Mouse (Mus musculus): ENCODE data around the gene Uqcc2.
A peak's percentile ranks its signal among the peaks of the same experiment; 100 is the strongest.

The Uqcc2 gene

DNA sequence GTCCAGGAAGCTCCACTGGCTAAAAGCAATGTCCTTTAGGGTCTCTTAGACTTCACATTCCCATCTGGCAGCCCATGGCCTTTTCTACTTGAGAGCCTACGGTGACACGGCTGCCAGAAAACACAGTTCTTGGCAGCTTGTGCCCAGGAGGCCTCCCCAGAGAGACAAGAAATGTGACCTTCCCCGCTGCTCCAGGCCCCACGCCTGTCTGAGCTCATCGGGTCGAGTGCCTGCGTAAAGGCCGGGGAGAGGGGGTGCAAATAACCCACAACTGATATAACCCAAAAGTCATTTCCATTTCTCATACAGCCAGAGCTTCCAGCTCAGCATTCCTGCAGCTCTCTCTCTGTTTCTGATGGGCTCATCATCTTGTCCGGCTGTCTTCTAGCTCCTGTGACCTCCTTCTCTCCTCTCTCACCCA, 20.1 kb upstream of the Uqcc2 start:
- DNase-seq = no peak

DNA sequence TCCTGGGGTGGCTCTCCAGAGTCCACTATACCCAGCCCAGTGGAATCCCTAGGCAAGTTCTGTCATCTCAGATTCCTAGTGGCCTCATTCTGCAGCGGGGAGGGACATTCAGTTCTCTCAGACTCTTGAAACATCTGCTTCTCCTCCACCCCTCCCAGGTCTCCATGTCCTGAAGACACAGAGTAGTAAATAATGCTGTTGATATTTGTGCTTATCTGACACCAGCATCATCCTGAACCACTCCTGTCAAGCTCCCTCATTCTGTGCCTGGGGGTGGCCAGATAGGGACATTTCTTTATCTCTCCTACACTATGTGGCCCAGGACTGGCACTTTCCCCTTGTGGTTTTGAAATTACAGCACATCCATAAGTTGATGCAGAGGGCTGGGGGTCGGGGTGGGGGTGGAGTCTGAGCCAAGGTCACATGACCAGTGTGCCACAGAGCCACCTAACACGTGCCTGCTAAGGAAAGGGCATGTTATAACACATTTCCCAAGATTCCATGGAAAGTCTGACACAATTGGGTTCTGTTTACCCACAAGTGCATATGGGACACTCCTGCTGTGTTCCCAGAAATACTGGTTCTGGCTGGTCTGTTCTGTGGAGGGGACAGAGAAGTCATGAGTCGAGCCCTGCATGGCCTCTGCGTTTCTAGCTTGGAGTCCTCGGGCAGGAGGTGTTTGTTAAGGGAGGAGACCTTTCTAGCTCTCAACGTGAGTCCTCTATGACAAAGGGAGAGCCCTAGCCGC, 19.4 kb upstream of the Uqcc2 start:
- DNase-seq = no peak

DNA sequence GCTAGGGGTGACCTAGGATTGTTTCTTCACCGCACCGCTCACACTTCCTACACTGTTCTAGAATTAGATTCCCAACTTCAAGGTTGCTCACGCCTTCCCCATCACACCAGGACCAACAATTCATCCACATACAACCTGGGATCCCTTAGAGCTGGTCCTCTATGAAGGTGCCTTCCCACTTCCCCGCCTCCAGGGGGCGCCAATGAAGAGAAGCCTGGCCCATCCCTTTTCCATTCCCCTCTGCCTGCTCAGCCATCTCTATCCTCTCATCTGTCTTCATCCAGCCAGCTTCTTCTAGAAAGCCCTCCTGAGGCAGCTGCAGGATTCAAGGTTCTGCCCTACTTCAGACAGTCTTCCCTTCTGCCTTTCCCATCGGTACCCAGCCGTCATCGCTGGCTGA, 17.7 kb upstream of the Uqcc2 start:
- no peak for DNase-seq

DNA sequence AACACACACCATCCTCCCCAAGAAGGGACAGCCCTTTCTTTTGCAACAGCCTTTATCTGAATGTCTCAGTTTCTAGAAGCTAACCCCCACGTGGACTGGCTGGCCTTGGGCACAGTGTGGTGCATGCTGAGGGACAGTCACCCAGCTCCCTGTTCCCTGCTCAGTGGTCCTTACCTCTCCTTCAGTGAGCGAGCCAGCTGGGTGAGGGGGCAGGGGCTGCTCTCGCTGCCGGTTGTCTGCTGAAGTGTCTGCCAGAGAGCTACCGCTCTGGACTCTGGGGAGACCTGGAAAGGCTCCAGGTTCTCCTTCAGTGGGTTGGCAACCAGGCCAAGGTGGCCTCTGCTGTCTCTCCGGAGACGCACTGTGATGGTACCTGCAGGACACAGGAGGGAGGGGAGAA, 17.2 kb upstream of the Uqcc2 start:
- DNase-seq = no peak

DNA sequence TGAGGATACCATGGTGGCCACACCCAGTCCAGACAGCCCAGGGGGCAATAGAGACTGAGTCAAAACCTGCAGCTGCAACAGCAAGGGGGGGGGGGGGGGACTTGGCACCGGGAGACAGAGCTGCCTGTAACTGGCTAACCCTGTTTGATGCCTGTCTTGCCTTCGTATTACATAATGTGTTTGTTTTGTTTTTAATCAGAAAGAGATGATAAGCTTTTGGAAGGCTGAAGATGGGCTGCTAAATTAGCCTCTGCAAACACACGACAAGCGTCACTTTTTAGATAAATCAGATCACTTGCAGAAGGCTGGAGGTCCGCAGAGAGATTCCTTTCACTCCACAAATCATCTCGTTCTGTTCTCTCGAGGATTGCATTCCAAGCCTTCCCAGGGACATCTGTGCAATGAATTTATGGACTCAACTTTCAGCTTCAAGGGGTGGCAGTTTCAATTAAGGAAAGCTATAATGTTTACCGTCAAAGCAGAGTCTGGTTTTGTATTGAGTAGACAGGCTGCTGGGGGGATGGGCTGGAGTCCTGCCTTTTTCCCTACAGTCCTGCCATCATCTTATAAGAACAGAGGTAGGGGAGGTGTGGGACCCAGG, 12.7 kb upstream of the Uqcc2 start:
- DNase-seq = peak; percentile 50

DNA sequence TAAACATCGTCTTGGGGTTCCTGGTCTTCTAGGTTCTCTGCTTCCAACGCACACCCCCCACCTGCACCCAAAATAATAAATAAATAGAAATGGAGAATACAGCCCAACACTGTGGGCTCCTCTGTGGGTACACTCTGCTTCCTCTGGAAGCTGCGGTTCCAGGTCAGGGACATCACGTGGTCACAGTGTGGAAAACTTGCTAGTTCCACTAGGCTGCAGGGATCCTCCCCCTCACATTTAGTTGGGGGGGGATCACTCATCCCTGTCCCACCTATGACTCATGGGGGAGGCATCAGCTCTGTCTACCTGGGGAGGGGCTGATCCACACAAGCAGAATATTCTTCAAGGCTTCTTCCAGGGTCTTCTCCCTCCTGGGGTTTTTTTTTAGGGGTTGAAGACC, 10.4 kb upstream of the Uqcc2 start:
- DNase-seq = no peak

DNA sequence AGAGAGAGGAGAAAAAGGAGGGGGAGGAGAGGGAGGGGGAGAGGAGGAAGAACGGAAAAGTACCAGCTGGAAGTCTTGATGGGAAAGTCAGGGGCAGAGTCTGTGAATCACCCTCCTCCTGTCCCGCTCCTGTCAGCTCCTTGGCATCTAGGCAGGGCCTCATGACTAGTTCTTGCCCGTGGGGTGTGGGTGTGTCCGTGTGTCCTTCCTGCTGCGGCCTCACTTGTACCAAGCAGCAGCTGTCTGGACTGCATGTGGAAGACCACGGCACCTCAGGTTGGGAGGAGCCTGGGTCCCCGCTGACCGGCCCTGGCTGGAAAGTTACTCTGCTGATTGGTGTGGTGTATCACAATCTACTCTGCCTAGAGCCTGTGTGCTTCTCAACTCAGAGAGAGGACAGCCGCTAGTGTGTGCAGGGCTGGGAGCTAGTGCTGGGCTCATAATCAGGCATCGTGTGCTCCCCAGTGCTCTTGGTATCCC, 8.3 kb upstream of the Uqcc2 start:
- no peak for DNase-seq

DNA sequence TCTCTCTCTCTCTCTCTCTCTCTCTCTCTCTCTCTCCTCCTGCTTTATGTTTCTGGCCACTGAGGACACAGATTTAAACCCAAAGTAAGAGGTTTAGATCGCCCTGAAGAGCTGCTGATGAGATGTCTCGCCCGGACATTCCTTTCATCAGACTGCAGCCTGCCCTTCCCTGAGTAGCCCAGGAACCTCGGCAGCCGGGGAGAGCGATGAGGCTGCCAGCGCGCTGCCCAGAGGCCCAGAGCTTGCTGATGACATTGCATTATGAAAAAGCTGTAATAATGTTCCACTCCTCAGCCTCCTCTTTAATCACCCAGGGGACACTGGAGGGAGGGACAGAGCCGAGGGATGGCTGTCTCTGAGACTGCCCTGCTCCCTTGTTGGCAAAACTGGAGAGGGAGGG, 6.5 kb upstream of the Uqcc2 start:
- no peak for DNase-seq

DNA sequence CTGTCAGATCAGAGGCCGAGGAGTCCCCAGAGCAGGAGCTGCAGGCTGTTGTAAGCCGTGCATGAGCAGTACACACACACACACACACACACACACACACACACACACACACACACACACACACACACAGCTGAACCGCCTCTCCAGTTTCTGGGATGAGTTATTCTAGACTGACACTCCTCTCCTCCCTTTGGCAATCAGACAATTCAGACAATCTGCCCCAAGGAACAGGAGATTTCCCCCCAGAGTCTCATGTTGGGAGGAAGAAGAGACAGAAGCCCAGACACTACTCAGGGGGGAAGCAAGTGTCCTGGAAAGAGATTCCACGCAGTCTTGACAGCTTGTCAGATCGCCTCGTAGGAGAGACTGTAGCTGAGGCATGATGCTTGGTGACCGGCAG, 5.6 kb upstream of the Uqcc2 start:
- no peak for DNase-seq

DNA sequence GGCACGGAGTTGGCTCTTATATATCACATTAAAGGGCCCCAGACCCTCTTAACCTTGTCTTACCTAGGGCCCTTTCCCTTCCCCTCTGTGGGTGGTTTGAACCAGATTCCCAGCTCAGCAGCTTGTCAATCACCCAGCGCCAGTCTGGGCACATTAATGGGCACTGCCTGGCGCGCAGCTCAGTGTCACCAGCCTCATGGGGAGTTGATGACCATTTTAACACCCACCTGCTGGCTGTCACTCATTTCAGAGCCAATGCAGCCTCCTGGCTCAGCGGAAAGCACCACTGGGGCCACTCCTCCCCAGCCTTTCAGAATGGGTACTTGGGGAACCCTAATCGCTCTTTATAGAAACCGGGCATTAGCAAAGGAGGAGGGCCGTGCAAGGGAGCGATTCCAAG, 4.7 kb upstream of the Uqcc2 start:
- DNase-seq = no peak

DNA sequence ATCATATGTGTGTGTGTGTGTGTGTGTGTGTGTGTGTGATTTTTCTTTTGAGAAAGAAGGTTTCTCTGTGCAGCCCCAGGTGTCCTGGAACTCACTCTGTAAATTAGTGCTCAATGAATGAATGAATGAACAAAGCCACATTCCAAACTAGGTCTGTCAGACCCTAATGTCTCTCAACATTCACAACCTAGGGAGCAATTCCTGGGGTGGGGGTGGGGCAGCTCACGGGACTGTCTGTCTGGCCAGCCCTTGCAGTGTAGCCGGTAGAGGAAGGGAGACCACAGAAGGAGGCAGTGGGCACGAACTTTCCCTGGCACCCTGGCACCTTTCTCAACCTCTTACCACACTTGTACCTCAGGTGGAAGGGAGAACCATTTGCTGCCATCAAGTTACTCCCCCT, 999 bp upstream of the Uqcc2 start:
- DNase-seq = no peak

DNA sequence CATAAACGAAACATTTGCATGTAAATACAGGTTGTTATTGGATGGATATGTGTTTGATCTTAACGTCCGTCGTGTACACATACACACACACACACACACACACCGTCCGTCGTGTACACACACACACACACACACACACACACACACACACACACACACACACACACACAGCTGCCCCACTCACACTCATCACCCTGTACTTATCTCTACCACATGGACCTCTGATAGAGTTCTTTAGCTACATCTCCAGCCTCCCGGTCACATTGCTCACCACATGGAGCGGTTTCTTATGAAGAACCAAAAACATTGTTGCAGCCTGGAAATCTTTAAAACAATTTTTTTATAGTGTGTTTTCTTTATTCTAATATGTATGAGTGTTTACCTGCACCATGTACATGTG, 471 bp upstream of the Uqcc2 start:
- DNase-seq = no peak

DNA sequence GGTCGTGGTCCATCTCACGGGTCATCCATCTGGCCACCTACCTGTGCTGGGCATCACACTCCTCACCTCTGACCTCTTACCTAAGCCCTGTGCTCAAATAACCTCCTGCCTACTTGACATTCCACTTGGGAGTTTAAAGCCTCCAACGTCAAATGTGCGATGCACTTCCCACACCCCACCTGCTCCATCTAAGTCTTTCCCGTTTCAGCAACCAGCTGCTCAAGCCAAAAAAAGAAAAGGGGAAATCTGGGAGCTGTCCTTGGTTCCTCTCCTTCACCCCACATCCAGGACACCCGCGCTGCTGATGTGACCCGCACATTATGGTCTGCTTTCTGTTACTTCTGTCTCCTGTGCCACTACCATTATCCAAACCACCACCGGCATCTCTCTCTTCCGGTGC, 1.5 kb downstream of the Uqcc2 start:
- no peak for DNase-seq

DNA sequence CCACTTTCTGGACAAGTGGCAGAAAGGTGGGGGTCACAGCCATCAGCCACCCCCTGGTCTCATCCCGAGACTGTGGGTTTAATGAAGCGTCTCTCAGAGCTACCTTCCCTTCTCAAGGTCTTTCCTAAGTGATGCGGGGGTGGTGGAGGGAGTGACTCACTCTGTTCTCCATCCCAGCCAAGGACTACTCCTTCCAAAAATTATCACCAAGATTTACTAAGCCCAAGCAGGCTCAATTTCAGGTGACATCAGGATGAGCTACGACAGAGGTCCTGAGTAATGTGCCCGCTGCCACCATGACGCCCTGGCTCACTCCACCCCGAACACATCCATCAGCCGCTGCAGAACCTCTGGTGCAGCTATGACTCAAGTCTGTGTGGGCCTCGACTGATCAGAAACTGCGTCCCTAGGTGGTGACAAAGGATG, 2.5 kb downstream of the Uqcc2 start:
- DNase-seq = no peak

DNA sequence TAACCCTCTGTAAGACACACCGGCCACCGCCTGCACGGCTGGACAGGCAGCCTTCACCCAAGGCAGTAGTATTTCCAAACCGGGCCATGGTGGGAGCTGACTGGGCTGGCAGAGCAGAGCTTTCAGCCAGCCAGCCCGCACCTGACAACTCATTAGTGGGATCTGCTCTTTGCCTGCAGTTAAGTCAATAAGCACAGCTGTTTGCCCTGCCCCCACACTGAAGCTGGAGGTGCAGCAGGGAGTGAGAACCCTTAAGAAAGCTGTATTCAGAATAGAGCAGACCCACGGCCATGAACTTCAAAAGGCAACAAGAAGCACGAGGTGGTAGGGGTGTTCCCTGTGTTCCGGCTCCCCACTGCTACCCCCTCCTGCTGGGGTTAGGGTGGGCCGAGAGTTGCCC, 3.5 kb downstream of the Uqcc2 start:
- DNase-seq = no peak

DNA sequence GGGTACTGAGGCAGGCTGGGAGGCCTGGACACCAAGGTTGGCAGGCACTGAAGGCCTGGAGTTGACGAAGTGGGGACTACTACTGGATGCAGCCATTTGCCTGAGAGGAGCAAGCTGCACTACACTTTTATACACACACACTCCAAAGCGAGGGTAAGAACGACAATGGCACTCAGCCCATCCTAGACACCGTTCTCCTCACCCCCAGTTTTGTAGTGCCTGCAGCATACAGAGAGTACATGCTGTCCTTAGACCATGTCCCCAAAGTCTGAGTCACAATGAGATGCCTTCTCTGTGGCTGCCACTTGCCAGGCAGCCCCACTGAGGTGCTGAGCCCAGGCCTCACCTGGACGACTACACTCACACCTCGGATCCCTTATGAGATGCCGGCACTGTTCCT, 3.9 kb downstream of the Uqcc2 start:
- DNase-seq = no peak

DNA sequence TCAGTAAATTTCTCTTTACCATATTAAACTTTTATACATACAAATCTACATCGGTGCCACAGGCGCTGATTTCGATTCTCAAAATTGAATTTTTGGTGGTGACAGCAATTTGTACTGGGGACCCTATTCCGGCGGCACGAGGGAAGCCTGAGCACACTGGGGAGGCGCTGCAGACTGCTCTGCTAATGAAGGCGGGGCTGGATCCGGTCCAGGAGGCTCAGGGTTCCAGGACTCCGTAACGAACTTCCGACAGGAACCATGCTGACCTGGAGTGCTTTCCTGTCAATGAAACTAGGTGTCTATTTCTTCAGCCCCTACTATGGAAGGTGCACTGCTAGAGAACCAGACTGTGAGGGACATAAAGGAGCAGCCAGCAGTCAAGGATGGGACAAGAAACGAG, 4.4 kb downstream of the Uqcc2 start:
- no peak for DNase-seq

DNA sequence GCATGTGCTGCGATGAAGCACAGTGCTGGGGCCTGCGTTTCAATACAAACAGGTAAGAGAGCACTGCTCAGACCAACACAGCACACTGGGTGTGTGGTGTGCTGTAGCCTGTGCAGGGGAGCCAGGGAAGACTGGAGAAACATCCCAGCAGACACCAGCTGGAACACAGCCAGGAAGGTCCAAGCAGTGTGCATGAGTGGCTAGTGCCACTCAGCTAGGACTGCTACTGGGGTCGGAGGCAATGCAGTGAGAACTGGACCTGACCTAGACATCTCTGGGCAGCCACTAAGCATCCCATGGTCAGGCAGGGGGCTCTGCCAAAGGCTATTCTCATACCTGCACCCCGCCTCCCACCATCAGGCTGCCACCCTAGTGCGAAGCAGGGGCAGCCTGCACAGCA, 5.5 kb downstream of the Uqcc2 start:
- DNase-seq = no peak

DNA sequence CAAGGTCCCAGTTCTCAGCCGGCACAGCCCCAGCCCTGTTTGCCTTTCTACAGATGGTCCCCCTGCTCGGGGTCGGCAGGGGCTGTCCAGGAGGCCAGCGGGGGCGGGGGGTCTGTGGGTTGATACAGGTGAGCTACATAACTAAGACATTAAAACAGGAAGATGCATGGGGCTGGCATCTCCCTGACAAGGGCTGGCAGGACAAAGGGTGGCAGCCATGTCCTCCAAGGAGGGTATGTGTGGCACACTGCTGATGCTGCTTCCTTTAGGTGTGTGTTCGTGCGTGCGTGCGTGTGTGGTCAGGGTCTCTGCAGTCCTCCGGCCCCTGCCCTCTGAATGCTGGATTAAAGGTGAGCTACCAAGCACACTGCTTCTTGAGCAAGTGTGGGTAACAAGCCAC, 6.7 kb downstream of the Uqcc2 start:
- no peak for DNase-seq

DNA sequence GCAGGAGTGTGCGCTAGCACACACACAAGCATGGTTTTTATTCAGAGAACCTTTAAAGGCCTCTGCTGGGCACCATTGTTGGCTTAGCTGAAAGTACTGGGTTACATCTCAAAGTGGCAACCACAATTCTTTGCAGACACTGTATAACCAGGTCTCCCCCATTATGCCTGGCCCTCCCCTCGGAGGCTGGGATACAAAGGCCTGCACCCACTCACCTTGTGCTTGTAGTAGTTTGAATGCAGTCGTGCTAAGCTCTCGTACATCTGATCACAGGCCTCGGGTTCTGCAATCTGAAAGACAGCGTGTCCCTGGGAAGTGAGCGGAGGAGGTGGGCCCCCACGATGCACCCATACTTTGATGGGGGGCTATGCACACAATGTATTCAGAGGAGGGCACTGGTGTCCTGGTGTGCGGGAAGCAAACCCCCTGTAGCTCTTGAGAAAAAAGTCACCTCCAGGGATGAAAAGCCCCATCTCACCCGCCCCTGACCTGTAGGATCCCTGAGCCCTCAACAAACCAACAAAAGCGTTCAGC, 8.0 kb downstream of the Uqcc2 start:
- no peak for DNase-seq

DNA sequence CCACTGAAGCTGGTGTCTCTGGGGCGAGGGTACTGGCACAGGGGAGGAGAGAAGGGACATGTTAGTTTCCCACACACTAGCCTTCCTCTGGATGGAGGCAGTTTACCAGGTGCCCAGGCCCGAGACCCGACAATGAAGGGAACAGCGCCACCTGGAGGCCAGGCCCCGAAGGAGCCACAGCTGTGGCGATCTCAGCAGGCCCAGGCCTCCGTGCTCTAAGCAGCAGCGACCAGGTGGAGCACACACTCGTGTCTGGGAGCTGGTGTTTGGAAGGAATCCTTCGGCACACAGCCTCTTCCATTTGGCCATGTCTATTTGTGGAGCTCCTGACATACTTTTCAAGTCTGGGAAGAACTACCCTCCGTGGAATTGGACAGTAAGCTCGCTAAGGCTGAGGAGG, 8.5 kb downstream of the Uqcc2 start:
- DNase-seq = peak; percentile 81

DNA sequence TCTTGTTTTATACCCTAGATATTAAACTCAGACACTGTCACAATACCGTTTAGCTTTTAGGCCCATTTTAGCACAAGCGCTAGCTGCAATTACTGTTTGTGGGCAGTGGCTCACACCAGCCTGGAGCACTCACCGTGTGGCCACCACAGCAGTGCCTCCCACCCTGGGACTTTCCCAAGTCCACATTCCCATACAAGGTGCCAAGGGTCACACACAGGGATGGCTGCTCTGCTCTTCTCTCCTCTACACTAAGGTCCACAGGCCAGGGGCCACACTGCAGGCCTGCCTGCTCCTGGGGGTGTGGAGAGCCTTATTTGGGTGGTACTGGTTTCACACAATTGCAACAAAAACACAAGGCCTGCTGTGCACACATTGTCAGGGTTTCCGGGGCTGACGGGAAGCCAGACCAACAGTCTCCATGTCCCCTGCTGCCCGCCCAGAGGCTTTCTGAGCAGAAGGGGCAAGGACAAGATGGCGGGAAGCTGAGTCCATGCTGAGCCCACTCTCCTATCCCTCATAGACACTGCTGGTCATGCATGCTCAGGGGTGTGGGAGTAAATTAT, 9.8 kb downstream of the Uqcc2 start:
- DNase-seq = no peak

DNA sequence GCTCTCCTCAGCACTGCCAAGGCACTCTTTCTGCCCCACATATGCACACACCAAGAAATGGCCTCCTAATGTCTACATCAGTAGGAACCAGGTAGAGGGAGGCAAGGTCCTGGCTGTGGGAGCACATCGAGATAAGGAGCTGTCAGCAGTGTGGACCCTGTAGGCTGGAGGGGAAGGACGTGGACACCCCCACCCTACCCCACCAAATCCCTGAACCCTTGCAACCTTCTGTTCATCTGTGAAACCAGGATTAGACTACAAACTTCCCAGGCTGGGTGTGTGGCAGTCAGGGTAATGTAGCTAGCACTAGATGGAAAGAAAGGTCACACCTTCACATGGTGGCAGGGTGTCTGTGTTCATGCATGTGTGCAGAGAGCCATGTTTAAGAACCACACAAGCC, 10.6 kb downstream of the Uqcc2 start:
- DNase-seq = no peak

DNA sequence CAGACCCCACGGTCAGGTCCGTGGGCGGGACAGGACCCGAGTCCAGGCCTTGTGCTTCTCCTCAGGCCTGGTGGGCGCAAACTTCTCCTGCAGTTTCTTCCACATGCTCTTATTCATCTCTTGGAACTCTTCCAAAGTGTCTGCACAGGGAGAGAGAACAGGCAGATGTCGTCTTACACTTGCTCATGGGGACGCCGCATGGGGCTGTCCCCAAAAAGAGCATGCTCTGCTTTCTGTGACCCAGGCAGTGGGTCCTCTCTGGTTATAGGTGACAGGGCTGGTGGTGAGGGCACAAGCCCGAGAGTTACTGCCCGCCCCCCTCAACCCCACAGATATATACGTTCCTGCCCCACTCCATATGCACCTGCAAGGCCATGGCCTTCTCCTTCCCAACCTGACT, 11.0 kb downstream of the Uqcc2 start:
- no peak for DNase-seq
